Mouse (Mus musculus): ENCODE measurements around the gene Th. TPM values are rescaled to one million over a fixed set of nuclear protein-coding genes. Genes with fewer than 3 reads are reported as not detected.

Th gene
- 0.55 and 0.78 TPM in 2 replicates for polyA plus RNA-seq (2015; fragmentation: Nextera tagmentation; extraction: Ambion mirVana)

GRCm38 (mm10) chr7:142931028-142931427, at the start of gene Th:
Gene Th (minus strand): TSS chr7:142931128.
- WGBS, result 80% methylated on average over 3 of the region's 3 CpGs
- no peaks in the 10 kb centered on the region for H3K4me1 ChIP-seq (replicated peaks; ENCODE audit: control insufficient read depth, insufficient read depth, low read length)
- TF ChIP-seq CTCF (IDR thresholded peaks at IDR 0.05; ENCODE audit: low read depth), result no peak
- H3K36me3 ChIP-seq (ENCODE audit: control insufficient read depth, insufficient read depth), result no peaks in the 10 kb centered on the region
- H3K4me2 ChIP-seq (replicated peaks; ENCODE audit: low read depth), result no peak within 1 kb of the TSS
- H3K9me3 ChIP-seq (ENCODE audit: control insufficient read depth), result no peaks in the 10 kb centered on the region
- H3K4me3 ChIP-seq (ENCODE audit: low read depth, low read length), result no peak within 1 kb of the TSS
- no peak within 1 kb of the TSS for H3K9ac ChIP-seq (ENCODE audit: low read depth, low read length)
- H3K27ac ChIP-seq (ENCODE audit: low read depth, low read length), result no peak within 1 kb of the TSS
- H3K27me3 ChIP-seq (replicated peaks; ENCODE audit: control insufficient read depth, insufficient read depth, low read length), result no peaks in the 10 kb centered on the region
- no peak for ATAC-seq

GRCm38 (mm10) chr7:142968809-142969511, 38.0 kb upstream of the Th start, which contains the start of gene Ascl2:
Gene Ascl2 (minus strand): TSS chr7:142969264.
- peaks cover 47% of the 10 kb centered on the region for H3K27me3 ChIP-seq (replicated peaks; ENCODE audit: control insufficient read depth, insufficient read depth, low read length)
- no peak within 1 kb of the TSS for H3K9ac ChIP-seq (ENCODE audit: low read depth, low read length)

GRCm38 (mm10) chr7:142967884-142968808, 37.2 kb upstream of the Th start:
- WGBS, result under 1% methylated on average over 90 of the region's 90 CpGs

More at GRCm38 (mm10) chr7:142968809-142969511, 38.0 kb upstream of the Th start, which contains the start of gene Ascl2:
- Histone ChIP-seq H3K4me3 (ENCODE audit: low read depth, low read length) (peak within 1 kb of the TSS; percentile 39), H3K4me2 (replicated peaks; ENCODE audit: low read depth) (peak within 1 kb of the TSS; percentile 89), H3K9me3 (ENCODE audit: control insufficient read depth) (no peaks in the 10 kb centered on the region), H3K4me1 (replicated peaks; ENCODE audit: control insufficient read depth, insufficient read depth, low read length) (peaks cover 4% of the 10 kb centered on the region; the same call in 1 of the 2 replicates), H3K27ac (ENCODE audit: low read depth, low read length) (no peak within 1 kb of the TSS), H3K36me3 (ENCODE audit: control insufficient read depth, insufficient read depth) (no peaks in the 10 kb centered on the region)
- TF ChIP-seq CTCF (IDR thresholded peaks at IDR 0.05; ENCODE audit: low read depth), result no peak
- 1% methylated on average over 51 of the region's 51 CpGs for WGBS
- peak; percentile 33 for ATAC-seq

GRCm38 (mm10) chr7:142967414-142967883, 36.5 kb upstream of the Th start:
- Histone ChIP-seq H3K36me3 (ENCODE audit: control insufficient read depth, insufficient read depth) (no peaks in the 10 kb centered on the region), H3K9me3 (ENCODE audit: control insufficient read depth) (no peaks in the 10 kb centered on the region), H3K4me2 (replicated peaks; ENCODE audit: low read depth) (peak overlapping the region; percentile 89), H3K27me3 (replicated peaks; ENCODE audit: control insufficient read depth, insufficient read depth, low read length) (peaks cover 47% of the 10 kb centered on the region), H3K4me1 (replicated peaks; ENCODE audit: control insufficient read depth, insufficient read depth, low read length) (peaks cover 6% of the 10 kb centered on the region; the same call in 1 of the 2 replicates), H3K9ac (ENCODE audit: low read depth, low read length) (no peak overlapping the region), H3K27ac (ENCODE audit: low read depth, low read length) (peak overlapping the region; percentile 2; the same call in 1 of the 2 replicates), H3K4me3 (ENCODE audit: low read depth, low read length) (peak overlapping the region; percentile 39)
- ATAC-seq, result peak; percentile 67
- under 1% methylated on average over 36 of the region's 36 CpGs for WGBS
- no peak for TF ChIP-seq CTCF (IDR thresholded peaks at IDR 0.05; ENCODE audit: low read depth)

More at GRCm38 (mm10) chr7:142967884-142968808, 37.2 kb upstream of the Th start:
- Histone ChIP-seq H3K4me2 (replicated peaks; ENCODE audit: low read depth) (peak overlapping the region; percentile 89), H3K9me3 (ENCODE audit: control insufficient read depth) (no peaks in the 10 kb centered on the region), H3K27me3 (replicated peaks; ENCODE audit: control insufficient read depth, insufficient read depth, low read length) (peaks cover 47% of the 10 kb centered on the region), H3K9ac (ENCODE audit: low read depth, low read length) (no peak overlapping the region), H3K27ac (ENCODE audit: low read depth, low read length) (peak overlapping the region; percentile 2; the same call in 1 of the 2 replicates), H3K4me1 (replicated peaks; ENCODE audit: control insufficient read depth, insufficient read depth, low read length) (peaks cover 4% of the 10 kb centered on the region; the same call in 1 of the 2 replicates), H3K36me3 (ENCODE audit: control insufficient read depth, insufficient read depth) (no peaks in the 10 kb centered on the region), H3K4me3 (ENCODE audit: low read depth, low read length) (peak overlapping the region; percentile 39)
- peak; percentile 55 for TF ChIP-seq CTCF (IDR thresholded peaks at IDR 0.05; ENCODE audit: low read depth)
- ATAC-seq, result peak; percentile 44

- H3K4me2 ChIP-seq (replicated peaks; ENCODE audit: low read depth), result no peak overlapping the region
- no peak for TF ChIP-seq CTCF (IDR thresholded peaks at IDR 0.05; ENCODE audit: low read depth)
- no peaks in the 10 kb centered on the region for H3K9me3 ChIP-seq (ENCODE audit: control insufficient read depth)
- H3K4me3 ChIP-seq (ENCODE audit: low read depth, low read length), result no peak overlapping the region
- H3K27ac ChIP-seq (ENCODE audit: low read depth, low read length), result no peak overlapping the region
- WGBS, result 68% methylated on average over 4 of the region's 4 CpGs
- no peaks in the 10 kb centered on the region for H3K27me3 ChIP-seq (replicated peaks; ENCODE audit: control insufficient read depth, insufficient read depth, low read length)
- H3K9ac ChIP-seq (ENCODE audit: low read depth, low read length), result no peak overlapping the region
- H3K4me1 ChIP-seq (replicated peaks; ENCODE audit: control insufficient read depth, insufficient read depth, low read length), result peaks cover 6% of the 10 kb centered on the region; the same call in 1 of the 2 replicates
- ATAC-seq, result no peak
- H3K36me3 ChIP-seq (ENCODE audit: control insufficient read depth, insufficient read depth), result no peaks in the 10 kb centered on the region
Measured at GRCm38 (mm10) chr7:142959752-142960151, 28.8 kb upstream of the Th start.
